Mouse (Mus musculus) heart, embryonic 15.5 days (tissue): ENCODE results near the gene Emg1. TPM values are rescaled to one million over a fixed set of nuclear protein-coding genes. Genes with fewer than 3 reads are reported as not detected.

Experiments
- microRNA counts: library from miRNA; unstranded; fragments of <30 nt; microRNA quantifications from one replicate; lab custom pipeline; 2016
- microRNA-seq: library from miRNA; unstranded; fragments of <30 nt; microRNA quantifications from one replicate; pipeline ENCODE4, GENCODE M21; 2016
- polyA plus RNA-seq: library from polyadenylated mRNA; unstranded; fragments of >200 nt; fragmentation: Nextera tagmentation; extraction: Ambion mirVana; gene quantifications from 2 replicates; pipeline ENCODE4 v1.2.1, GENCODE M21; 2015

Emg1 gene
- polyA plus RNA-seq, 1 experiment from 2014 or later: 108 TPM

MicroRNAs within 50 kb of the gene (microRNA counts, 519-probe panel; counts per million panel counts)
- microRNA mmu-miR-141 (lab: Ali Mortazavi, UCI) (895 counts per million, percentile 3 among the panel's probes with 10 or more counts), microRNA mmu-miR-200c (lab: Ali Mortazavi, UCI) (2,284 counts per million, percentile 38 among the panel's probes with 10 or more counts)

Small RNA genes within 50 kb of the gene (microRNA-seq; reads per million reads assigned to microRNA genes)
- gene Mir141 (237 reads per million, percentile 62 among the genes with 10 or more reads in this experiment), gene Mir200c (2,049 reads per million, percentile 83 among the genes with 10 or more reads in this experiment)

Other genes starting within 250 kb of the Emg1 start
- gene Clstn3, start 247.4 kb downstream of the Emg1 start, polyA plus RNA-seq: 0.73 and 1.5 TPM in 2 replicates
- 0.42 and 0.56 TPM in 2 replicates for gene C1rl, start 219.1 kb downstream of the Emg1 start, polyA plus RNA-seq
- gene C1ra, start 199.8 kb downstream of the Emg1 start, polyA plus RNA-seq: 1.5 and 2.0 TPM in 2 replicates
- 2.0 and 3.6 TPM in 2 replicates for gene C1s1, start 169.8 kb downstream of the Emg1 start, polyA plus RNA-seq
- gene C1rb, start 141.9 kb downstream of the Emg1 start, polyA plus RNA-seq: not detected in 2 replicates
- not detected in 2 replicates for gene C1s2, start 76.1 kb downstream of the Emg1 start, polyA plus RNA-seq
- 41.0 and 53.6 TPM in 2 replicates for gene Lpcat3, start 49.2 kb downstream of the Emg1 start, polyA plus RNA-seq
- 307 and 324 TPM in 2 replicates for gene Phb2, start 158 bp upstream of the Emg1 start, polyA plus RNA-seq
- 5.6 and 21.1 TPM in 2 replicates for gene Ptpn6, start 26.5 kb upstream of the Emg1 start, polyA plus RNA-seq
- 387 and 416 TPM in 2 replicates for gene Grcc10, start 29.2 kb upstream of the Emg1 start, polyA plus RNA-seq
- not detected in 2 replicates for gene Gm45234, start 43.8 kb upstream of the Emg1 start, polyA plus RNA-seq
- 9.3 and 11.7 TPM in 2 replicates for gene Atn1, start 44.3 kb upstream of the Emg1 start, polyA plus RNA-seq
- 2.7 and 4.3 TPM in 2 replicates for gene Eno2, start 57.5 kb upstream of the Emg1 start, polyA plus RNA-seq
- gene Lrrc23, start 67.5 kb upstream of the Emg1 start, polyA plus RNA-seq: 0.83 and 1.0 TPM in 2 replicates
- 7.0 and 9.8 TPM in 2 replicates for gene Spsb2, start 96.5 kb upstream of the Emg1 start, polyA plus RNA-seq
- 1,247 and 1,352 TPM in 2 replicates for gene Tpi1, start 102.1 kb upstream of the Emg1 start, polyA plus RNA-seq
- gene Usp5, start 117.3 kb upstream of the Emg1 start, polyA plus RNA-seq: 87.2 and 114 TPM in 2 replicates
- 117 and 128 TPM in 2 replicates for gene Cdca3, start 117.4 kb upstream of the Emg1 start, polyA plus RNA-seq
- 4.9 and 5.2 TPM in 2 replicates for gene Gnb3, start 128.1 kb upstream of the Emg1 start, polyA plus RNA-seq
- 14.0 and 24.2 TPM in 2 replicates for gene P3h3, start 145.6 kb upstream of the Emg1 start, polyA plus RNA-seq
- gene Gpr162, start 151.8 kb upstream of the Emg1 start, polyA plus RNA-seq: 2.2 and 2.4 TPM in 2 replicates
- gene Cd4, start 176.0 kb upstream of the Emg1 start, polyA plus RNA-seq: 0.05 and 0.68 TPM in 2 replicates
- 1.2 and 1.7 TPM in 2 replicates for gene Lag3, start 199.5 kb upstream of the Emg1 start, polyA plus RNA-seq
- 255 and 294 TPM in 2 replicates for gene Ptms, start 207.9 kb upstream of the Emg1 start, polyA plus RNA-seq
- gene Mlf2, start 219.2 kb upstream of the Emg1 start, polyA plus RNA-seq: 358 and 371 TPM in 2 replicates